ENCODE assay signal across 43 mouse cellular contexts in genomic region chr11:83123198-83123597, GRCm38 (mm10). TPM values are rescaled to one million over a fixed set of nuclear protein-coding genes. Genes with fewer than 3 reads are reported as not detected.
"Had no signal": no experiment of that assay in that cellular context is flagged by ENCODE, and none has a peak within 500 bp of the region (broad histone marks: within the 10 kb centered on the region; RNA-seq: fewer than 3 reads in every experiment).

No protein-coding gene starts in this region.

- H3K36me3 ChIP-seq: heart, embryonic 10.5 days; heart, embryonic 12.5 days; heart, embryonic 13.5 days; heart, embryonic 15.5 days; hindbrain, embryonic 10.5 days; hindbrain, embryonic 12.5 days; hindbrain, embryonic 13.5 days; hindbrain, embryonic 15.5 days; intestine, embryonic 15.5 days; kidney, embryonic 15.5 days had no signal

- DNase-seq: heart, adult 2 months; heart, postnatal 10 days; heart, postnatal 36 days; heart, postnatal 4 days; kidney, adult 11 months; kidney, adult 18-20 months; kidney, adult 2 months; kidney, adult 8-10 months; kidney, adult 9 months; kidney, postnatal 10 days; kidney, postnatal 14 days; kidney, postnatal 36 days; kidney, postnatal 4 days; layer of hippocampus, adult 9-11 months; layer of hippocampus, postnatal 36 days had no signal

- ATAC-seq: hindbrain, embryonic 16.5 days; hindbrain, postnatal 0 days; inflammation-experienced regulatory T-cells, adult 6 months; intestine, embryonic 15.5 days; intestine, embryonic 16.5 days; intestine, postnatal 0 days had no signal

- H3K4me1 ChIP-seq: heart, embryonic 10.5 days; heart, embryonic 12.5 days; heart, embryonic 13.5 days; heart, embryonic 15.5 days; hindbrain, embryonic 10.5 days; hindbrain, embryonic 12.5 days; hindbrain, embryonic 13.5 days; hindbrain, embryonic 15.5 days; intestine, embryonic 15.5 days; kidney, embryonic 15.5 days had no signal

- H3K4me3 ChIP-seq: heart, adult 2 months; heart, embryonic 10.5 days; heart, embryonic 12.5 days; heart, embryonic 13.5 days; heart, embryonic 15.5 days; hindbrain, embryonic 10.5 days; hindbrain, embryonic 12.5 days; hindbrain, embryonic 13.5 days; hindbrain, embryonic 15.5 days; intestine, embryonic 15.5 days; kidney, embryonic 15.5 days; layer of hippocampus, adult 2 months had no signal

- H3K9me3 ChIP-seq: heart, embryonic 10.5 days; heart, embryonic 12.5 days; heart, embryonic 13.5 days; heart, embryonic 15.5 days; hindbrain, embryonic 10.5 days; hindbrain, embryonic 12.5 days; hindbrain, embryonic 13.5 days; hindbrain, embryonic 15.5 days; intestine, embryonic 15.5 days; kidney, embryonic 15.5 days had no signal

- H3K4me2 ChIP-seq: heart, embryonic 11.5 days; heart, embryonic 12.5 days; heart, embryonic 13.5 days; heart, embryonic 15.5 days; hindbrain, embryonic 12.5 days; hindbrain, embryonic 13.5 days; hindbrain, embryonic 14.5 days; hindbrain, embryonic 15.5 days; intestine, embryonic 15.5 days; kidney, embryonic 15.5 days had no signal

- H3K27me3 ChIP-seq: heart, embryonic 12.5 days; heart, embryonic 13.5 days; heart, embryonic 15.5 days; hindbrain, embryonic 12.5 days; hindbrain, embryonic 13.5 days; hindbrain, embryonic 15.5 days; intestine, embryonic 15.5 days; kidney, embryonic 15.5 days had no signal

- H3K9ac ChIP-seq: heart, embryonic 12.5 days; heart, embryonic 13.5 days; heart, embryonic 15.5 days; hindbrain, embryonic 12.5 days; hindbrain, embryonic 13.5 days; hindbrain, embryonic 14.5 days; hindbrain, embryonic 15.5 days; intestine, embryonic 15.5 days; kidney, embryonic 15.5 days had no signal

- H3K27ac ChIP-seq: heart, adult 2 months; heart, embryonic 10.5 days; heart, embryonic 13.5 days; heart, embryonic 15.5 days; hindbrain, embryonic 10.5 days; hindbrain, embryonic 12.5 days; hindbrain, embryonic 13.5 days; hindbrain, embryonic 14.5 days; hindbrain, embryonic 15.5 days; hindbrain, postnatal 0 days; intestine, embryonic 15.5 days; kidney, embryonic 15.5 days; kidney, postnatal 0 days; layer of hippocampus, adult 2 months had no signal

RNA-seq across cellular contexts. Expression of gene Slfn1, which starts 6.5 kb away (rescaled TPM):
- total RNA-seq: hindbrain, postnatal 0 days; layer of hippocampus, adult 18-20 months; layer of hippocampus, adult 2 months; layer of hippocampus, adult 8-10 months; layer of hippocampus, postnatal 10 days; layer of hippocampus, postnatal 14 days; layer of hippocampus, postnatal 25 days; layer of hippocampus, postnatal 36 days had no signal
- polyA plus RNA-seq: heart, embryonic 10.5 days; heart, embryonic 11.5 days; heart, embryonic 12.5 days; hindbrain, embryonic 10.5 days; hindbrain, embryonic 11.5 days; hindbrain, embryonic 12.5 days; hindbrain, embryonic 13.5 days; hindbrain, embryonic 15.5 days; intestine, embryonic 14.5 days had no signal

RNA-seq across cellular contexts. Expression of gene Slfn4, which starts 51.8 kb away (rescaled TPM):
- total RNA-seq: layer of hippocampus, adult 2 months; layer of hippocampus, postnatal 25 days had no signal
- polyA plus RNA-seq: heart, embryonic 10.5 days; heart, embryonic 11.5 days; heart, embryonic 12.5 days; heart, embryonic 13.5 days; heart, embryonic 14.5 days; hindbrain, embryonic 10.5 days; hindbrain, embryonic 11.5 days; hindbrain, embryonic 12.5 days; hindbrain, embryonic 13.5 days; hindbrain, embryonic 14.5 days; hindbrain, embryonic 15.5 days; hindbrain, embryonic 16.5 days; kidney, embryonic 14.5 days had no signal
